Mouse (Mus musculus) olfactory bulb, adult 2 months (tissue): ENCODE measurements around the gene Tcte2.

Source experiments
- CTCF ChIP-seq: fragments of 200-500 bp; IDR thresholded peaks from 2 replicates; pipeline ENCODE4 v1.5.1; 2012; ENCODE audit warnings: low read depth, mild to moderate bottlenecking, low read length, moderate library complexity; ENCODE audit not compliant: insufficient read depth
- POLR2A ChIP-seq: fragments of 200-500 bp; IDR thresholded peaks from 2 replicates; pipeline ENCODE4 v1.6.1; 2012; ENCODE audit warnings: mild to moderate bottlenecking, low read depth, low read length, moderate library complexity; ENCODE audit not compliant: insufficient read depth

DNA sequence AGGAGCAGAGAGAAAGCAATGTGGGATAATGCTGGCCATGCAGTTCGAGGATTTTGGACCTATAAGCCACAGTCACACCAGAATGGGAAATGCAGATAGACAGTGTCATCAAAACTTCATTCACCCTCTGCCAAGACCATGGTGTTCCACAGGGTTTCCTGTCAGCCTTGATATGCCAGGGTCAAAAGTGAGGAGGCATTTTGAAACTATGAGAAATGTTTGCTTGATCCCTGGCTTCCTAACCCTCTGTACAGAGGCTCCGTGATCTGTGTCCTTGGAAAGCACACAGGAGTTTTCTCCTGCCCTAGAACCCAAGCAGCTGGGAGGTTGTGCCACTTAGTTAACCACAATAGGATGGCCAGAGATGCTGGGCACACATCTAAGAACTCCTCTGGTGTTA, 40.3 kb downstream of the Tcte2 start:
- no peak for TF ChIP-seq CTCF
- TF ChIP-seq POLR2A, result no peak
